Mouse (Mus musculus) stomach, embryonic 14.5 days (tissue): ENCODE data around the gene Cd2bp2. TPM values are rescaled to one million over a fixed set of nuclear protein-coding genes. Genes with fewer than 3 reads are reported as not detected.

Experiments used
- ATAC-seq: fragments of 200-750 bp; cut with Nextera tagmentation; 2 replicates; pipeline ENCODE4 v1.8.0; 2017; ENCODE audit warnings: low read depth, moderate TSS enrichment; ENCODE audit not compliant: insufficient number of reproducible peaks, insufficient read depth, low FRiP score
- H3K27ac ChIP-seq: fragments of 300-500 bp; sonication (generic); 2 replicates; pipeline ENCODE4 v1.5.1; 2014; ENCODE audit warnings: mild to moderate bottlenecking, low read length, moderate library complexity, mixed read lengths
- H3K27me3 ChIP-seq: fragments of 300-500 bp; sonication (generic); 2 replicates; pipeline ENCODE4 v1.6.1; 2014; ENCODE audit warnings: low read length, control low read depth, mixed read lengths; ENCODE audit not compliant: control insufficient read depth, insufficient read depth
- H3K36me3 ChIP-seq: fragments of 300-500 bp; sonication (generic); 2 replicates; pipeline ENCODE4 v1.6.1; 2014; ENCODE audit warnings: mild to moderate bottlenecking, control low read depth, low read length, moderate library complexity, mixed read lengths; ENCODE audit not compliant: control insufficient read depth, insufficient read depth
- H3K4me1 ChIP-seq: fragments of 300-500 bp; sonication (generic); 2 replicates; pipeline ENCODE4 v1.6.1; 2014; ENCODE audit warnings: low read length, control low read depth, mixed read lengths; ENCODE audit not compliant: control insufficient read depth, insufficient read depth
- H3K4me2 ChIP-seq: fragments of 300-500 bp; sonication (generic); replicated peaks from 2 replicates; pipeline ENCODE4 v1.6.1; 2014; ENCODE audit warnings: low read depth, low read length, control low read depth
- H3K4me3 ChIP-seq: fragments of 300-500 bp; sonication (generic); 2 replicates; pipeline ENCODE4 v1.5.1; 2014; ENCODE audit warnings: low read depth, low read length, control low read depth
- H3K9ac ChIP-seq: fragments of 300-500 bp; sonication (generic); replicated peaks from 2 replicates; pipeline ENCODE4 v1.6.1; 2014; ENCODE audit warnings: low read depth, mild to moderate bottlenecking, control low read depth, low read length, moderate library complexity, mixed read lengths
- H3K9me3 ChIP-seq: fragments of 300-500 bp; sonication (generic); 2 replicates; pipeline ENCODE4 v1.6.1; 2016; ENCODE audit warnings: low read depth, low read length, control low read depth; ENCODE audit not compliant: control insufficient read depth
- WGBS: fragments of 180-500 bp; shearing (Covaris S2); extraction: QIAGEN DNeasy Blood & Tissue Kit; methylation state at CpG from one replicate; pipeline ENCODE4 v1.1.7; 2014; 5-methylcytosine and 5-hydroxymethylcytosine counted together
- polyA plus RNA-seq: library from polyadenylated mRNA; unstranded; fragments of >200 nt; fragmentation: Nextera tagmentation; extraction: Ambion mirVana; gene quantifications from 2 replicates; pipeline ENCODE4 v1.2.1, GENCODE M21; 2014

Gene Cd2bp2
- 44.6 and 49.5 TPM in 2 replicates for polyA plus RNA-seq

- under 1% methylated on average over 51 of the region's 51 CpGs for WGBS
- H3K36me3 ChIP-seq: peaks cover 67% of the 10 kb centered on the region
- H3K4me2 ChIP-seq: peak within 1 kb of the TSS; percentile 51
- peak within 1 kb of the TSS; percentile 58 for H3K4me3 ChIP-seq
- peak within 1 kb of the TSS; percentile 87 for H3K27ac ChIP-seq
- H3K27me3 ChIP-seq: no peaks in the 10 kb centered on the region
- peak within 1 kb of the TSS; percentile 54 for H3K9ac ChIP-seq
- H3K9me3 ChIP-seq: no peaks in the 10 kb centered on the region
- peak; percentile 96 for ATAC-seq
- peaks cover 18% of the 10 kb centered on the region for H3K4me1 ChIP-seq
Observed at GRCm38 (mm10) chr7:127195544-127196295, at the start of gene Cd2bp2. Cd2bp2 (minus strand) TSS chr7:127196050.

- WGBS: 10% methylated on average over 30 of the region's 33 CpGs
- Histone ChIP-seq H3K9ac (peak overlapping the region; percentile 86), H3K4me2 (peak overlapping the region; percentile 77), H3K36me3 (peaks cover 24% of the 10 kb centered on the region), H3K27me3 (no peaks in the 10 kb centered on the region), H3K27ac (peak overlapping the region; percentile 94), H3K4me1 (peaks cover 20% of the 10 kb centered on the region), H3K4me3 (peak overlapping the region; percentile 85), H3K9me3 (no peaks in the 10 kb centered on the region)
- peak; percentile 70 for ATAC-seq
Observed at GRCm38 (mm10) chr7:127244658-127245510, 49.0 kb upstream of the Cd2bp2 start.

- H3K4me1 ChIP-seq: peaks cover 20% of the 10 kb centered on the region
- under 1% methylated on average over 56 of the region's 56 CpGs for WGBS
Observed at GRCm38 (mm10) chr7:127243870-127244657, 48.2 kb upstream of the Cd2bp2 start, which contains the start of gene Zfp771. Zfp771 (plus strand) TSS chr7:127244274.

GRCm38 (mm10) chr7:127243361-127243867 is 47.6 kb upstream of the Cd2bp2 start:
- Histone ChIP-seq H3K9ac (peak overlapping the region; percentile 86), H3K36me3 (peaks cover 20% of the 10 kb centered on the region), H3K27me3 (no peaks in the 10 kb centered on the region)

More at GRCm38 (mm10) chr7:127243870-127244657, 48.2 kb upstream of the Cd2bp2 start, which contains the start of gene Zfp771:
- H3K4me3 ChIP-seq: peak within 1 kb of the TSS; percentile 85
- peaks cover 17% of the 10 kb centered on the region for H3K36me3 ChIP-seq
- peak within 1 kb of the TSS; percentile 94 for H3K27ac ChIP-seq
- peak within 1 kb of the TSS; percentile 86 for H3K9ac ChIP-seq
- no peaks in the 10 kb centered on the region for H3K27me3 ChIP-seq
- peak; percentile 98 for ATAC-seq
- H3K4me2 ChIP-seq: peak within 1 kb of the TSS; percentile 77
- H3K9me3 ChIP-seq: no peaks in the 10 kb centered on the region

GRCm38 (mm10) chr7:127234777-127235176 is 38.9 kb upstream of the Cd2bp2 start:
- Histone ChIP-seq H3K4me2 (no peak overlapping the region), H3K27ac (no peak overlapping the region), H3K4me3 (no peak overlapping the region), H3K27me3 (no peaks in the 10 kb centered on the region), H3K9me3 (no peaks in the 10 kb centered on the region), H3K36me3 (peaks cover 55% of the 10 kb centered on the region), H3K9ac (no peak overlapping the region), H3K4me1 (peaks cover 22% of the 10 kb centered on the region; the same call in 1 of the 2 replicates)
- ATAC-seq: no peak
- 97% methylated on average over 2 of the region's 2 CpGs for WGBS

More at GRCm38 (mm10) chr7:127243361-127243867, 47.6 kb upstream of the Cd2bp2 start:
- Histone ChIP-seq H3K4me2 (peak overlapping the region; percentile 77), H3K4me3 (peak overlapping the region; percentile 85), H3K9me3 (no peaks in the 10 kb centered on the region), H3K4me1 (peaks cover 20% of the 10 kb centered on the region), H3K27ac (peak overlapping the region; percentile 94)
- no peak for ATAC-seq
- 37% methylated on average over 2 of the region's 2 CpGs for WGBS

GRCm38 (mm10) chr7:127233765-127234164 is 37.9 kb upstream of the Cd2bp2 start:
- Histone ChIP-seq H3K4me1 (peaks cover 22% of the 10 kb centered on the region; the same call in 1 of the 2 replicates), H3K4me3 (peak overlapping the region; percentile 74), H3K4me2 (peak overlapping the region; percentile 45), H3K27ac (peak overlapping the region; percentile 98), H3K36me3 (peaks cover 60% of the 10 kb centered on the region), H3K27me3 (no peaks in the 10 kb centered on the region), H3K9me3 (no peaks in the 10 kb centered on the region), H3K9ac (peak overlapping the region; percentile 74)
- ATAC-seq: no peak
- 2% methylated on average over 9 of the region's 9 CpGs for WGBS

GRCm38 (mm10) chr7:127233368-127233749 is 37.5 kb upstream of the Cd2bp2 start:
- Histone ChIP-seq H3K27ac (peak overlapping the region; percentile 98), H3K9me3 (no peaks in the 10 kb centered on the region), H3K4me2 (peak overlapping the region; percentile 45), H3K9ac (peak overlapping the region; percentile 74), H3K4me1 (peaks cover 22% of the 10 kb centered on the region; the same call in 1 of the 2 replicates), H3K27me3 (no peaks in the 10 kb centered on the region), H3K36me3 (peaks cover 57% of the 10 kb centered on the region), H3K4me3 (peak overlapping the region; percentile 74)
- ATAC-seq: peak; percentile 50; the same call in 1 of the 2 replicates
- under 1% methylated on average over 27 of the region's 27 CpGs for WGBS
